Mouse (Mus musculus): Measurements from ENCODE around the gene Rcor1. TPM values are rescaled to one million over a fixed set of nuclear protein-coding genes. Genes with fewer than 3 reads are reported as not detected.

Gene Rcor1
- polyA plus RNA-seq, 1 experiment from 2014 or later, result 19.2 TPM

DNA sequence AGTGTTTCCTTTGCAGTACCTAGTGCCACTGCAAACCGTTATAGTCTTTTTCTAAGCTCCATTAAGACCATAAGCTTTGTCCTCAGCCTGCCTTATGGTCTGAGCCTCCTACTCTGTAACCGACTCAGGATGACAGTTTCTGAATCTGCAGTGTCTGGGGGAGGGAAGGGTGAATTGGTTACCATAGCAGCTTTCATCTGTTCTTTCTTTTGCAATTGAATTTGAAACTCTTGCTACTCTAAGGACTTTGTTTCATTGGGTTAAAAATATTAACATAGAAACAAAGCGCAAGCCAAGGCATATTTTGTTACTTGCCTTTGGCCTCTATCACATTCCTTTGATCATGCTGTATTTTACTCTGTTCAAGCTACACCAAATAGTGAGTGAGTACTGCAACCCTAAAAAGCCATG, 49.6 kb downstream of the Rcor1 start:
- no peaks in the 10 kb centered on the region for H3K4me1 ChIP-seq (ENCODE audit: control insufficient read depth, insufficient read depth, low read length)
- H3K27me3 ChIP-seq (ENCODE audit: control insufficient read depth, insufficient read depth, low read length), result no peaks in the 10 kb centered on the region
- H3K36me3 ChIP-seq (ENCODE audit: control insufficient read depth, insufficient read depth, low read length), result peaks cover 6% of the 10 kb centered on the region; the same call in 1 of the 2 replicates
- no peak overlapping the region for H3K4me2 ChIP-seq (replicated peaks; ENCODE audit: low read depth, low read length)
- no peak for ATAC-seq (ENCODE audit: insufficient number of reproducible peaks, insufficient read depth, low FRiP score, low read depth)
- no peak overlapping the region for H3K9ac ChIP-seq (replicated peaks; ENCODE audit: low read depth, low read length)
- 69% methylated on average over 3 of the region's 3 CpGs for WGBS
- H3K4me3 ChIP-seq (ENCODE audit: low read depth, low read length), result no peak overlapping the region
- no peak overlapping the region for H3K27ac ChIP-seq (ENCODE audit: low read length)
- H3K9me3 ChIP-seq (ENCODE audit: control insufficient read depth, low read depth, low read length), result no peaks in the 10 kb centered on the region

DNA sequence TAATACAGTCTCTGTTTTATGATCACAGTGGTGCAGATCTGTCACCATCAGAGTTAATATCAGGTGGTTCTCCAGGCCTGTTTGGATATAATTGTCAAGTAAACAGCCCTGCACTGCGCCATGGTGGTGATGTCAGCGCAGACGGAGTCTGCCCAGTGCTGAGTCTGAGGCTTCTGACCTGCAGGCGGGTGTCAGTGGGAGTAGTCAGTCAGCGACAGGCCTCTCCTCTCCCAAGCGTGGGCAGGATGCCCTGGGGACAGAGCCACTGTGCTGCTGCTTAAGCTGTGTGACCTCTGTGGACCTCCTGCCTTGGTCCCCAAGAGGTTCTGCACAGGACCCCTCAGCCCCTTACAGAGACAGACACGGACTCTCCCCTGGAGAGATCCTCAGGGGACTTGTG, 50.0 kb downstream of the Rcor1 start:
- WGBS, result 80% methylated on average over 7 of the region's 7 CpGs
- H3K27ac ChIP-seq (ENCODE audit: low read length), result no peak overlapping the region

DNA sequence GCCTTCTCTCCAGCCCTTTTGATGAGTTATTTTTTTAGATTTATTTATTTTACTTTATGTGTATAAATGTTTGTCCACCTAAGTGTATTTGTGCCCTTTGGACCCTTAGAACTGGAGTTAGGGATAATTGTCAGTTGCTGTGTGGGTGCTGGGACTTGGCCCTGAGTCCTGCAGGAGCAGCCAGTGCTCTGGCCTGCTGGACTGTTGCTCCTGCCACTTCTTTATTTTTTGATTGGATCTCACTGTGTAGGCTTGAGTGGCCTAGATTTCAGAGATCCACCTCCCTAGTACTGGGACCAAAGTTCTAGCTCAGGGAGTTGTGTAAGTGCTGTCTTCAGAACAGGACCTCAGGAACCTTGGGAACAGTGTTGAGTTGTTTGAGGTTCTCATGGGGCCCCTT, 51.6 kb downstream of the Rcor1 start:
- Histone ChIP-seq H3K4me3 (ENCODE audit: low read depth, low read length) (no peak overlapping the region), H3K4me1 (ENCODE audit: control insufficient read depth, insufficient read depth, low read length) (no peaks in the 10 kb centered on the region), H3K9ac (replicated peaks; ENCODE audit: low read depth, low read length) (no peak overlapping the region), H3K9me3 (ENCODE audit: control insufficient read depth, low read depth, low read length) (no peaks in the 10 kb centered on the region), H3K27ac (ENCODE audit: low read length) (no peak overlapping the region), H3K27me3 (ENCODE audit: control insufficient read depth, insufficient read depth, low read length) (no peaks in the 10 kb centered on the region), H3K4me2 (replicated peaks; ENCODE audit: low read depth, low read length) (no peak overlapping the region), H3K36me3 (ENCODE audit: control insufficient read depth, insufficient read depth, low read length) (peaks cover 6% of the 10 kb centered on the region; the same call in 1 of the 2 replicates)
- ATAC-seq (ENCODE audit: insufficient number of reproducible peaks, insufficient read depth, low FRiP score, low read depth), result no peak

More for the DNA sequence above, 50.0 kb downstream of the Rcor1 start:
- Histone ChIP-seq H3K27me3 (ENCODE audit: control insufficient read depth, insufficient read depth, low read length) (no peaks in the 10 kb centered on the region), H3K4me2 (replicated peaks; ENCODE audit: low read depth, low read length) (no peak overlapping the region), H3K4me1 (ENCODE audit: control insufficient read depth, insufficient read depth, low read length) (no peaks in the 10 kb centered on the region), H3K9me3 (ENCODE audit: control insufficient read depth, low read depth, low read length) (no peaks in the 10 kb centered on the region), H3K4me3 (ENCODE audit: low read depth, low read length) (no peak overlapping the region), H3K36me3 (ENCODE audit: control insufficient read depth, insufficient read depth, low read length) (peaks cover 6% of the 10 kb centered on the region; the same call in 1 of the 2 replicates), H3K9ac (replicated peaks; ENCODE audit: low read depth, low read length) (no peak overlapping the region)
- ATAC-seq (ENCODE audit: insufficient number of reproducible peaks, insufficient read depth, low FRiP score, low read depth), result no peak

DNA sequence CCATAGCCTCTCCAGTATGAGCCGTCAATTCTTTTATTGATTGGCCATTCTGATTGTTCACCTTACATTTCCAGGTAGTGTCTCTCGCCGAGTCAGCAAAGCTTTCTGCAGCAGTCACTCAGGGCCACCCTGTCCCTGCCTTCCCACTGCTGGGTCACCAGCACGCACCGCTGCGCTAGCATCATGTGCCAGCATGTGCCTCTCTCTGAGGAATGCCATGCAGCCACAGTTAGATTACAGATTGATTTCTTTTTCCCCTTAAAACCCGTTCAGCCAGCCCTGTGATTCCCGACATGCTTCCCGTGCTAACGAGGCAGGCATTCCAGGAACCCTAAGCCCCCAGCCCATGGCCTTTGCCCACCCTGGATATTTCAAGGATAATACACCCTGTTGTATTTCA, 52.8 kb downstream of the Rcor1 start:
- H3K4me1 ChIP-seq (ENCODE audit: control insufficient read depth, insufficient read depth, low read length), result no peaks in the 10 kb centered on the region
- H3K9me3 ChIP-seq (ENCODE audit: control insufficient read depth, low read depth, low read length), result no peaks in the 10 kb centered on the region
- no peak for ATAC-seq (ENCODE audit: insufficient number of reproducible peaks, insufficient read depth, low FRiP score, low read depth)
- peaks cover 8% of the 10 kb centered on the region; the same call in 1 of the 2 replicates for H3K36me3 ChIP-seq (ENCODE audit: control insufficient read depth, insufficient read depth, low read length)
- no peak overlapping the region for H3K4me3 ChIP-seq (ENCODE audit: low read depth, low read length)
- no peaks in the 10 kb centered on the region for H3K27me3 ChIP-seq (ENCODE audit: control insufficient read depth, insufficient read depth, low read length)
- H3K9ac ChIP-seq (replicated peaks; ENCODE audit: low read depth, low read length), result no peak overlapping the region
- no peak overlapping the region for H3K4me2 ChIP-seq (replicated peaks; ENCODE audit: low read depth, low read length)
- 80% methylated on average over 10 of the region's 10 CpGs for WGBS
- H3K27ac ChIP-seq (ENCODE audit: low read length), result no peak overlapping the region

DNA sequence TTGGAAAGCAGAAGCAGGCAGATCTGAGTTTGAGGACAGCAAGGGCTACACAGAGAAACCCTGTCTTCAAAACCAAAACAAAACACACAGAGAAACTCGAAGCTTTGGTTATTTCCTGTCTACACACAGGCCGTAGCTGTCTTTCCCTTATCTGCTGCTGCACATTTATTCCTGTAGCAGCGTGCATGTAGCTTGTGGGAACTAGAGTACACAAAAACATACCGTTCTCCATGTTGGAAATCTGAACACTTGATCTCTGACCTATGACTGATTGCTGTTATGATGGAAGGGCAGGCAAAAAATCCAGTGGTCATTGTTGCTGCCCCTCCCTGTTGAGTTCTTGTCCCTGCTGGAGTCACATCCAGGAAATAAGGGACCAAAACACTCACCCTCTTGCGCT, 54.9 kb downstream of the Rcor1 start:
- Histone ChIP-seq H3K36me3 (ENCODE audit: control insufficient read depth, insufficient read depth, low read length) (peaks cover 17% of the 10 kb centered on the region; the same call in 1 of the 2 replicates), H3K27ac (ENCODE audit: low read length) (no peak overlapping the region), H3K4me1 (ENCODE audit: control insufficient read depth, insufficient read depth, low read length) (no peaks in the 10 kb centered on the region), H3K27me3 (ENCODE audit: control insufficient read depth, insufficient read depth, low read length) (no peaks in the 10 kb centered on the region), H3K9ac (replicated peaks; ENCODE audit: low read depth, low read length) (no peak overlapping the region), H3K4me3 (ENCODE audit: low read depth, low read length) (no peak overlapping the region), H3K9me3 (ENCODE audit: control insufficient read depth, low read depth, low read length) (no peaks in the 10 kb centered on the region), H3K4me2 (replicated peaks; ENCODE audit: low read depth, low read length) (no peak overlapping the region)
- 60% methylated on average over 5 of the region's 5 CpGs for WGBS
- ATAC-seq (ENCODE audit: insufficient number of reproducible peaks, insufficient read depth, low FRiP score, low read depth), result no peak

DNA sequence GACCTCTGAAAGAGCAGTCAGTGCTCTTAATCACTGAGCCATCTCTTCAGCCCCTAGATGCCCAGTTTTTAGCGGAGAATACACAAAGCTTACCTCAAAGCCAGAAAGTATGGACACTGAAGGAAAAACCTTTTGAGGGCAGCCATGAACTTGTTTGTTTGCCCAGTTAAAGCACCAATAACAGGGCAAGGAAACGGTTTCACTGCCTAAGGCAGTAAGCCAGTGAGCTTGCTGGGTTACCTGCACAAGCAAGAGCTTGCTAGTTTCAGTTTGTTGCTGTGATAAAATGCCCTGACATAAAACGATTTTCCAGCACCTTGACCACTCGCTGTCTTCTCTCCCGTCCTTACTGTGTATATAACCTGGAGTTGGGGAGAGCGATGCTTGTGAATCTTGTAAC, 55.9 kb downstream of the Rcor1 start:
- Histone ChIP-seq H3K4me3 (ENCODE audit: low read depth, low read length) (no peak overlapping the region), H3K27ac (ENCODE audit: low read length) (no peak overlapping the region), H3K4me1 (ENCODE audit: control insufficient read depth, insufficient read depth, low read length) (no peaks in the 10 kb centered on the region), H3K4me2 (replicated peaks; ENCODE audit: low read depth, low read length) (no peak overlapping the region), H3K9me3 (ENCODE audit: control insufficient read depth, low read depth, low read length) (no peaks in the 10 kb centered on the region), H3K27me3 (ENCODE audit: control insufficient read depth, insufficient read depth, low read length) (no peaks in the 10 kb centered on the region), H3K9ac (replicated peaks; ENCODE audit: low read depth, low read length) (no peak overlapping the region), H3K36me3 (ENCODE audit: control insufficient read depth, insufficient read depth, low read length) (peaks cover 17% of the 10 kb centered on the region; the same call in 1 of the 2 replicates)
- no peak for ATAC-seq (ENCODE audit: insufficient number of reproducible peaks, insufficient read depth, low FRiP score, low read depth)
- 94% methylated on average over 6 of the region's 6 CpGs for WGBS

DNA sequence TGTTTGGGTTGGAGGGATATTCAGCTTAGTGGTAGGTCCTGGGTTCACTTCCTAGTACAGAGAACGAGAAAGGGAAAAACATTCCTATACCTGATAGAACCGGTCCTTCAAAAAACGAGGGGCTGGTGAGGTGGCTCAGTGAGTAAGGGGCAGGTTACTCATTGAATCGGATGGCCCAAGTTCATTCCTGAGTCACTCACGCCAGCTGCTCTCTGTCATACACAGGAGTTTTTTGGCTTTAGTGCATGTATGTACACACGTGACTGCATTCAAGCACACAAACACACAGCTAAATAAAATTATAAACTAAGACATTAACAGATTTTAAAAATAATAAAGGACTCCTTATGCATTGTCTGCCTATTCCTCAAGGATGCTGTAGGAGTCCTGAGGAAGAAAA, 57.1 kb downstream of the Rcor1 start:
- no peak overlapping the region for H3K4me3 ChIP-seq (ENCODE audit: low read depth, low read length)
- H3K27me3 ChIP-seq (ENCODE audit: control insufficient read depth, insufficient read depth, low read length), result no peaks in the 10 kb centered on the region
- H3K9ac ChIP-seq (replicated peaks; ENCODE audit: low read depth, low read length), result no peak overlapping the region
- no peak overlapping the region for H3K27ac ChIP-seq (ENCODE audit: low read length)
- no peak overlapping the region for H3K4me2 ChIP-seq (replicated peaks; ENCODE audit: low read depth, low read length)
- peaks cover 19% of the 10 kb centered on the region; the same call in 1 of the 2 replicates for H3K36me3 ChIP-seq (ENCODE audit: control insufficient read depth, insufficient read depth, low read length)
- ATAC-seq (ENCODE audit: insufficient number of reproducible peaks, insufficient read depth, low FRiP score, low read depth), result no peak
- H3K9me3 ChIP-seq (ENCODE audit: control insufficient read depth, low read depth, low read length), result no peaks in the 10 kb centered on the region
- WGBS, result 82% methylated on average over 6 of the region's 6 CpGs
- H3K4me1 ChIP-seq (ENCODE audit: control insufficient read depth, insufficient read depth, low read length), result no peaks in the 10 kb centered on the region

DNA sequence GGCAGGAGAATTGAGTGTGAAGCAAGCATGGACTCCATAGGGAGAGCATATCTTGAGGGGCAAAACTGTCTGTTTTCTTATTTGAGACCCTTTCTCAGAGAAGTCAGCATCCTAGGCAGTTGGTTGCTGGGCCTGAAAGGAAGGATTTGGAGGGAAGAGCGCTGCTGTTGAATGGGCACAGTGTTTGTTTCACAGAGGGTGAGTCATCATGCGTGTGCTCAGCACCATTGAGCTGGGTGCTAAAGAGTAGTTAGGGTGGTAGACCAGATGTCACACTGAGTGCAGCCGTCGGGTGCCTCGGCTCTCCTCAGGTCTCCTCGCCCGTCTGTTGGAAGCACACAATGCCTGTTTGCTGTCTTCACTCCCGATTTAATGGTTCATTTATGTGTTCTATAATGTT, 57.9 kb downstream of the Rcor1 start:
- H3K9me3 ChIP-seq (ENCODE audit: control insufficient read depth, low read depth, low read length), result no peaks in the 10 kb centered on the region
- H3K9ac ChIP-seq (replicated peaks; ENCODE audit: low read depth, low read length), result no peak overlapping the region
- 95% methylated on average over 8 of the region's 8 CpGs for WGBS
- H3K27ac ChIP-seq (ENCODE audit: low read length), result no peak overlapping the region
- H3K4me2 ChIP-seq (replicated peaks; ENCODE audit: low read depth, low read length), result no peak overlapping the region
- no peak overlapping the region for H3K4me3 ChIP-seq (ENCODE audit: low read depth, low read length)
- peaks cover 25% of the 10 kb centered on the region; the same call in 1 of the 2 replicates for H3K36me3 ChIP-seq (ENCODE audit: control insufficient read depth, insufficient read depth, low read length)
- ATAC-seq (ENCODE audit: insufficient number of reproducible peaks, insufficient read depth, low FRiP score, low read depth), result no peak
- no peaks in the 10 kb centered on the region for H3K27me3 ChIP-seq (ENCODE audit: control insufficient read depth, insufficient read depth, low read length)
- no peaks in the 10 kb centered on the region for H3K4me1 ChIP-seq (ENCODE audit: control insufficient read depth, insufficient read depth, low read length)

DNA sequence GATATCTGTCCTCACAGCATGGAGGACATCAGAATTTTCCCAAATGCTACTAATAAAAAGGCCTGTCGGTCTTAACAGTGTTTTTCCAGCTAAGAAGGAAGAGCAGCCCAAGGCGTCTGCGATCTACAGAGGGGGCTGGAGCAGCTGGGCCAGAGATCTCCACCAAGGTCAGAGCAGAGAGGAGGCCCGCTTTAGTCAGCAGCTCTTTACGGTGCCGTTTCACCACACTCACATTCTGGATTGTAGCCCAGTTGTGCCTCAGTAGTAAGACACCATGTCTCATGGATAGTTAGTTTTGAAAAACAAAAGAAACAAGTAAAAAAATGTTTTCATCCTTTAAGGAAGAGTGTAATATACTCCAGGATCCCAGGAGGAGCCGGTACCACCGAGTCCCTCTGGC, 72.0 kb downstream of the Rcor1 start:
- 90% methylated on average over 8 of the region's 8 CpGs for WGBS
- H3K27me3 ChIP-seq (ENCODE audit: control insufficient read depth, insufficient read depth, low read length), result no peaks in the 10 kb centered on the region

More for the DNA sequence above, 72.0 kb downstream of the Rcor1 start:
- H3K4me3 ChIP-seq (ENCODE audit: low read depth, low read length), result no peak overlapping the region
- H3K36me3 ChIP-seq (ENCODE audit: control insufficient read depth, insufficient read depth, low read length), result peaks cover 53% of the 10 kb centered on the region
- H3K9ac ChIP-seq (replicated peaks; ENCODE audit: low read depth, low read length), result no peak overlapping the region
- no peaks in the 10 kb centered on the region for H3K4me1 ChIP-seq (ENCODE audit: control insufficient read depth, insufficient read depth, low read length)
- H3K9me3 ChIP-seq (ENCODE audit: control insufficient read depth, low read depth, low read length), result no peaks in the 10 kb centered on the region
- ATAC-seq (ENCODE audit: insufficient number of reproducible peaks, insufficient read depth, low FRiP score, low read depth), result no peak
- H3K27ac ChIP-seq (ENCODE audit: low read length), result no peak overlapping the region
- no peak overlapping the region for H3K4me2 ChIP-seq (replicated peaks; ENCODE audit: low read depth, low read length)
